29 mouse cellular contexts compared by ENCODE assay signal in the genomic region with DNA sequence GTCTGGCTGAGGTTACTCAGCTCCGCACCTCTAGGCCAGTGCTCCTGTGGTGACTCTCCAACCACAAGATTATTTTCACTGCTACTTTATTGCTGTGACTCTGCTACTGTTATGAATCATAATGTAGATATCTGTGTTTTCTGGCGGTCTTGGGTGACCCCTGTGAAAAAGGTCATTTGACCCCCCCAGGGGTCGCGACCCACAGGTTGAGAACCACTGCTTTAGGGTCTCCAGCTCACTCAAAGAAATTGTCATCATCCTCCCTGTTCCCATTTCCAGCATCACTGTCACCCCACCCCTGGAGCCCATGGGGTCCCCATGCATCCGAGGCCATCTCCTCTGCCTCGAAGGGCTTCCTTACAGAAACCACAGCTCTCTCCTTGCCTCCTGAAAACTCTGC. TPM values are rescaled to one million over a fixed set of nuclear protein-coding genes. Genes with fewer than 3 reads are reported as not detected.
DNase-seq lines count a peak whose midpoint lies in the region; ATAC-seq and TF ChIP-seq lines count a peak whose summit lies in the region.
"Had no signal": no experiment of that assay in that cellular context is flagged by ENCODE, and none has a peak within 500 bp of the region (broad histone marks: within the 10 kb centered on the region; RNA-seq: fewer than 3 reads in every experiment).

No protein-coding gene starts in this region.

- in situ Hi-C loops in ES-E14 (cut with MboI; ENCODE audit: low sequenced_read_pairs in 2 of 2, unreplicated experiment in 2 of 2) = no loop called here

- no peak overlapping the region for H3K9ac ChIP-seq in forebrain, embryonic 15.5 days (replicated peaks)
- H3K9ac ChIP-seq in ES-E14 (ENCODE audit: insufficient read depth, low read depth, low read length, poor library complexity, severe bottlenecking) = no peak overlapping the region
- no peak overlapping the region for H3K9ac ChIP-seq in embryonic facial prominence, embryonic 14.5 days (ENCODE audit: low read depth, low read length)
- H3K9ac ChIP-seq in limb, embryonic 13.5 days = no peak overlapping the region
- H3K9ac ChIP-seq: forebrain, embryonic 12.5 days; hindbrain, embryonic 14.5 days; liver, embryonic 14.5 days; lung, embryonic 15.5 days had no signal

- WGBS in forebrain, embryonic 10.5 days = 86% methylated on average over 6 of the region's 6 CpGs
- 93% methylated on average over 6 of the region's 6 CpGs for WGBS in forebrain, embryonic 15.5 days
- WGBS in embryonic facial prominence, embryonic 14.5 days = 86% methylated on average over 6 of the region's 6 CpGs
- 78% methylated on average over 6 of the region's 6 CpGs for WGBS in limb, embryonic 13.5 days

- H3K4me2 ChIP-seq in forebrain, embryonic 15.5 days (replicated peaks) = no peak overlapping the region
- H3K4me2 ChIP-seq in embryonic facial prominence, embryonic 14.5 days (ENCODE audit: low read depth, low read length) = no peak overlapping the region
- no peak overlapping the region for H3K4me2 ChIP-seq in limb, embryonic 13.5 days (replicated peaks)
- H3K4me2 ChIP-seq: forebrain, embryonic 12.5 days; heart, embryonic 11.5 days; hindbrain, embryonic 14.5 days; lung, embryonic 15.5 days; midbrain, embryonic 11.5 days had no signal

- H3K4me3 ChIP-seq in forebrain, embryonic 10.5 days = no peak overlapping the region
- H3K4me3 ChIP-seq in forebrain, embryonic 15.5 days = no peak overlapping the region
- no peak overlapping the region for H3K4me3 ChIP-seq in ES-E14 (ENCODE audit: insufficient read depth in 1 of 2, low read depth in 1 of 2, low read length in 2 of 2, poor library complexity in 1 of 2, severe bottlenecking in 1 of 2)
- no peak overlapping the region for H3K4me3 ChIP-seq in embryonic facial prominence, embryonic 14.5 days (ENCODE audit: low read depth, low read length)
- no peak overlapping the region for H3K4me3 ChIP-seq in limb, embryonic 13.5 days
- H3K4me3 ChIP-seq: erythroblast, embryonic 14.5 days; forebrain, embryonic 12.5 days; lung, embryonic 15.5 days had no signal

- peaks cover 48% of the 10 kb centered on the region for H3K4me1 ChIP-seq in forebrain, embryonic 10.5 days
- H3K4me1 ChIP-seq in forebrain, embryonic 15.5 days = 0 out of 2 replicates have a peak, but pooled peaks cover 3% of the 10 kb centered on the region
- peaks cover 5 to 13% of the 10 kb centered on the region in 2 experiments; a peak in 1 of 4 replicates for H3K4me1 ChIP-seq in ES-E14 (ENCODE audit: control insufficient read depth in 2 of 2, insufficient read depth in 2 of 2, low read length in 2 of 2, poor library complexity in 1 of 2)
- H3K4me1 ChIP-seq in embryonic facial prominence, embryonic 14.5 days (ENCODE audit: control insufficient read depth, insufficient read depth, low read length) = peaks cover 37% of the 10 kb centered on the region
- H3K4me1 ChIP-seq in limb, embryonic 13.5 days = peaks cover 57% of the 10 kb centered on the region

- no peak for ATAC-seq in forebrain, embryonic 15.5 days (replicated peaks)
- no peak for ATAC-seq in embryonic facial prominence, embryonic 14.5 days (ENCODE audit: low read depth)
- no peak for ATAC-seq in limb, embryonic 13.5 days (ENCODE audit: low FRiP score, low read depth)
- ATAC-seq: midbrain, embryonic 16.5 days had no signal

- H3K27ac ChIP-seq in forebrain, embryonic 10.5 days = 0 out of 2 replicates have a peak overlapping the region, but pooled peaks have one; percentile 78
- no peak overlapping the region for H3K27ac ChIP-seq in forebrain, embryonic 15.5 days (replicated peaks)
- H3K27ac ChIP-seq in ES-E14 (ENCODE audit: insufficient read depth, low read depth, low read length, poor library complexity, severe bottlenecking) = no peak overlapping the region
- H3K27ac ChIP-seq in embryonic facial prominence, embryonic 14.5 days (replicated peaks; ENCODE audit: low read depth, low read length) = peak overlapping the region; percentile 77; the same call in 1 of the 2 replicates
- peak overlapping the region; percentile 79; the same call in 1 of the 2 replicates for H3K27ac ChIP-seq in limb, embryonic 13.5 days
- H3K27ac ChIP-seq: forebrain, embryonic 12.5 days; hindbrain, embryonic 14.5 days; kidney, postnatal 0 days; liver, embryonic 14.5 days had no signal

- peaks cover 52% of the 10 kb centered on the region for H3K27me3 ChIP-seq in forebrain, embryonic 10.5 days (ENCODE audit: poor library complexity, severe bottlenecking)
- H3K27me3 ChIP-seq in forebrain, embryonic 15.5 days = no peaks in the 10 kb centered on the region
- no peaks in the 10 kb centered on the region for H3K27me3 ChIP-seq in embryonic facial prominence, embryonic 14.5 days (replicated peaks; ENCODE audit: control insufficient read depth, insufficient read depth, low read length)
- peaks cover 24% of the 10 kb centered on the region for H3K27me3 ChIP-seq in limb, embryonic 13.5 days

- H3K9me3 ChIP-seq in forebrain, embryonic 10.5 days = no peaks in the 10 kb centered on the region
- H3K9me3 ChIP-seq in forebrain, embryonic 15.5 days = no peaks in the 10 kb centered on the region
- no peaks in the 10 kb centered on the region for H3K9me3 ChIP-seq in ES-E14 (ENCODE audit: control insufficient read depth, insufficient read depth, low read depth, low read length)
- no peaks in the 10 kb centered on the region for H3K9me3 ChIP-seq in embryonic facial prominence, embryonic 14.5 days (ENCODE audit: control insufficient read depth, low read length)
- no peaks in the 10 kb centered on the region for H3K9me3 ChIP-seq in limb, embryonic 13.5 days
- H3K9me3 ChIP-seq: forebrain, embryonic 12.5 days; lung, embryonic 15.5 days had no signal

- no peak for DNase-seq in forebrain, embryonic 10.5 days (ENCODE audit: extremely low spot score, low spot score)
- DNase-seq in ES-E14 (ENCODE audit: low read depth, low spot score) = no peak
- no peak for DNase-seq in embryonic facial prominence, embryonic 14.5 days (ENCODE audit: low spot score)
- no peak for DNase-seq in frontal cortex, adult 2 months (ENCODE audit: extremely low spot score in 1 of 2, low spot score in 1 of 2)
- DNase-seq in cerebellum, adult 9-11 months = no peak
- DNase-seq in ovary, postnatal 36 days (ENCODE audit: low spot score) = no peak
- DNase-seq: adrenal gland, postnatal 25 days; cerebellum, adult 18-20 months; cerebellum, postnatal 14 days; gastrocnemius, postnatal 36 days; heart, adult 18-20 months; heart, postnatal 4 days; kidney, adult 18-20 months; liver; right cerebral cortex, adult 18-20 months; spleen, adult 18-20 months; thymus, adult 2 months; thymus, postnatal 4 days had no signal

- H3K36me3 ChIP-seq in forebrain, embryonic 10.5 days (replicated peaks) = no peaks in the 10 kb centered on the region
- H3K36me3 ChIP-seq in forebrain, embryonic 15.5 days = no peaks in the 10 kb centered on the region
- H3K36me3 ChIP-seq in ES-E14 (ENCODE audit: control insufficient read depth, insufficient read depth, low read length, poor library complexity, severe bottlenecking) = 0 out of 2 replicates have a peak, but pooled peaks cover 3% of the 10 kb centered on the region
- H3K36me3 ChIP-seq in embryonic facial prominence, embryonic 14.5 days (ENCODE audit: control insufficient read depth, insufficient read depth, low read length) = no peaks in the 10 kb centered on the region
- H3K36me3 ChIP-seq in limb, embryonic 13.5 days = no peaks in the 10 kb centered on the region
- H3K36me3 ChIP-seq: forebrain, embryonic 12.5 days; lung, embryonic 15.5 days had no signal

TF ChIP-seq in ES-E14, 5 proteins besides CTCF, POLR2A, EP300 and RAD21:
- TF ChIP-seq CHD2 (IDR thresholded peaks at IDR 0.05; ENCODE audit: low read depth, low read length) (peak; percentile 89), HCFC1 (IDR thresholded peaks at IDR 0.05; ENCODE audit: borderline replicate concordance, insufficient read depth, low read length) (no peak)
TF ChIP-seq in ES-E14: peak in this region for 1.

RNA-seq across cellular contexts. Expression of gene Phb, which starts 36.2 kb away (rescaled TPM):
- polyA plus RNA-seq in forebrain, embryonic 10.5 days (2016; fragmentation: Nextera tagmentation; extraction: Ambion mirVana) = 273 and 276 TPM in 2 replicates
- polyA plus RNA-seq in forebrain, embryonic 15.5 days (2015; fragmentation: Nextera tagmentation; extraction: Ambion mirVana) = 187 and 192 TPM in 2 replicates
- 693 and 831 TPM in 2 replicates for total RNA-seq in ES-E14 (2012; rRNA removed)
- polyA plus RNA-seq in embryonic facial prominence, embryonic 14.5 days (2014; fragmentation: Nextera tagmentation; extraction: Ambion mirVana) = 238 and 240 TPM in 2 replicates
- polyA plus RNA-seq in limb, embryonic 13.5 days (2015; fragmentation: Nextera tagmentation; extraction: Ambion mirVana) = 217 and 221 TPM in 2 replicates
- 120 and 143 TPM in 2 replicates for polyA plus RNA-seq in frontal cortex, adult 2 months (2012; rRNA removed)

RNA-seq across cellular contexts. Expression of gene Ngfr, which starts 43.0 kb away (rescaled TPM):
- 12.3 and 14.6 TPM in 2 replicates for polyA plus RNA-seq in forebrain, embryonic 10.5 days (2016; fragmentation: Nextera tagmentation; extraction: Ambion mirVana)
- polyA plus RNA-seq in forebrain, embryonic 15.5 days (2015; fragmentation: Nextera tagmentation; extraction: Ambion mirVana) = 6.1 and 7.9 TPM in 2 replicates
- 19.9 and 26.1 TPM in 2 replicates for total RNA-seq in ES-E14 (2012; rRNA removed)
- polyA plus RNA-seq in embryonic facial prominence, embryonic 14.5 days (2014; fragmentation: Nextera tagmentation; extraction: Ambion mirVana) = 47.5 and 58.7 TPM in 2 replicates
- 29.4 and 34.5 TPM in 2 replicates for polyA plus RNA-seq in limb, embryonic 13.5 days (2015; fragmentation: Nextera tagmentation; extraction: Ambion mirVana)
- polyA plus RNA-seq in frontal cortex, adult 2 months (2012; rRNA removed) = 2.0 and 2.2 TPM in 2 replicates

Comparison
In these comparisons a context has a peak if more than half of its experiments do, and no peak if none do; other contexts are left out.
1. H3K27ac ChIP-seq: peak in forebrain, embryonic 10.5 days (single experiment), embryonic facial prominence, embryonic 14.5 days (single experiment) and limb, embryonic 13.5 days (single experiment); none in forebrain, embryonic 15.5 days (single experiment) and ES-E14 (single experiment).